Mouse (Mus musculus) embryonic fibroblast, embryonic 13.5 days (primary cell): ENCODE data around the gene Olfr172.

Experiments
- CTCF ChIP-seq: IDR thresholded peaks from 2 replicates; pipeline ENCODE4 v1.5.1; 2011; ENCODE audit warnings: mild to moderate bottlenecking, control low read depth, low read length, moderate library complexity, borderline replicate concordance; ENCODE audit not compliant: insufficient read depth
- POLR2A ChIP-seq: IDR thresholded peaks from 2 replicates; pipeline ENCODE4 v1.6.1; 2011; ENCODE audit warnings: low read depth, mild to moderate bottlenecking, control low read depth, low read length, moderate library complexity

DNA sequence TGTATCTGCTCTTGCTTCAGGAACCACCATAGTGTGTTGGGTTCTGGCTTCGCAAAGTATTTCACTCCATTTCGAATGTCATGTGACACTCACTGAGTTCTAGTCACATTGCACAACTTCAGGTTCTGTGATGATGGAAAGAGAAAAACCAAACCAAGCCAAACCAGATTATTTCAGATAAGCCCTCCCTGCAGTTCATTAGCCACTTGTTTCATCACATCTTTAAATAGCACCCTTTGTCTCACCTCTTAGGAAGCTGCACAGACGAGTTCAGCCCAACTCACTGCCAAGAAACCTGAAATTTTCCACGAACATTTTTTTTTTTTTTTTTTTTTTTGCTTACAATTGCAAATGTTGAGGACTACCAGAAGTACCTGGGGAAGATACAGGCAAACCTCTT, 16.3 kb downstream of the Olfr172 start:
- TF ChIP-seq POLR2A (no peak), CTCF (no peak)
